Mouse (Mus musculus): ENCODE data around the gene Dcun1d4.

GRCm38 (mm10) chr5:73520787-73521186 lies 40.0 kb downstream of the Dcun1d4 start:
- no peak for TF ChIP-seq CTCF (IDR thresholded peaks at IDR 0.05; ENCODE audit: low read depth, low read length)
- no peak for TF ChIP-seq POLR2A (IDR thresholded peaks at IDR 0.05; ENCODE audit: insufficient read depth, low read length)

Data from ES-Bruce4 (cell line).